Mouse (Mus musculus) kidney, adult 18-20 months (tissue): Measurements from ENCODE around the gene Wdr81.

Experiments
- DNase-seq: peaks from one replicate; pipeline ENCODE4 v3.0.0; 2021

The Wdr81 gene

DNA sequence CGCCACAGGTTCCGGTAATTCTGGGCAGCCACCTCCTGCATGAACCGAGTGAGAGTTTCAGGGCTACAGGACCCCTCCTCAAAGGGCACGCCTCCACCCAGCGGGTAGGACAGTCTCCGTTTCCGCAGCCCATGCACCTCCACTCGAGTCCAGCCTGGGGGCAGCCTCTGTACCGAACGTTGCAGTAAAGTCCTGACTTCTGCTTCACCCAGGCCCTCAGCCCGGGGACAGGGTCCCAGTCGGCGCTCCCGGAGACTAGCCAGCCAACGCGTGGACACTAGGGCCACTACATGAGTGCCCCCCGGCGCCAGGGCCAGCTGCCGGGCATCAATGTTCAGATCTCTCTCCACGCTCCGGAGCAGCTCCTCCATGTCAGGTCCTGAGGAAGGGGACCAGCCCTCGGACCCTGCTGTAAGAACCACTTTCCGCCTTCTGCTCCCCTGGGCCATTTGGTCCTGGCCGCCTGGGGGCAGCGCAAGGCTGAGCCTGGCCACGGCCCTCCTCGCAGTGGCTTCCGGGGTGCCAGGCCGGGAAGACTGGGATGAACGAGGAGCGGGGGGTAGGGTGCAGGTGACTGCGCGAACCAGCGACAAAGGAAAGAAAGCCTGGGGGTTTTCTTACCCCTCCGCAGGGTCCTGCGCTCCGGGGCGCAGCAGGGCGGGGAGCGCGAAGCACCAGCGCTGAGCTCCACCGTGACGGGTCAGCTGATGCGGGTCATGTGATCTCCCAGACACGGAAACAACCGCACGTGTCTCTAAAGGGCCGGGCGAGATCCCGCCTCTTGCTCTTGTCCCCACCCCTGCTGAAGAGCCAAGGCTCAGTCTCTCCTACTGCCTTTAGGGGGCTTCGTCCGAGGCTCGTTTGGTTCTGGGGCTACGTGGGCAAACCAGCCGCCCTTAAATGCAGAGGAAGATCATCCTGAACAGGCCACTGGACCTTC is at the start of gene Wdr81:
Wdr81 (minus strand) TSS at position 727 of the 940 bp plus-strand sequence.
- DNase-seq, result peak; percentile 91

DNA sequence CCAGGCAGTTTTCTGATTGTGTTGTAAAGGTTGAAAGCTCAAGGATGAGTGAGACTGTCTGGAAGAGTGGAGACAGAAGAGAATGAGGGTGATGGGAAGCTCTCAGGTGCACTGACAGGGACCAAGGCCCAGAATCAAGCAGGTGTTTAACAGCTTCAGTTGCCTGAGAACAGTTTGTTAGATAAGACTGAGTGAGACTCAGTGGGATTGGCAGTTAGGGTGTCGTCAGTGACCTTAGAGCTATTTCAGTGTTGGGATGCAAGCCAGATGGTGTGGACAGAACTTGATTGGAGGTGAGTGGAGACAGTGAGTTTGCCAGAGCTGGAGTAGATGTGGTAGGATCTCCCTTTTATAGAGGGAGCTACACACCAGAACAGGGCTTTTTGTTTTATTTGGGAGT is 43.6 kb upstream of the Wdr81 start:
- no peak for DNase-seq

DNA sequence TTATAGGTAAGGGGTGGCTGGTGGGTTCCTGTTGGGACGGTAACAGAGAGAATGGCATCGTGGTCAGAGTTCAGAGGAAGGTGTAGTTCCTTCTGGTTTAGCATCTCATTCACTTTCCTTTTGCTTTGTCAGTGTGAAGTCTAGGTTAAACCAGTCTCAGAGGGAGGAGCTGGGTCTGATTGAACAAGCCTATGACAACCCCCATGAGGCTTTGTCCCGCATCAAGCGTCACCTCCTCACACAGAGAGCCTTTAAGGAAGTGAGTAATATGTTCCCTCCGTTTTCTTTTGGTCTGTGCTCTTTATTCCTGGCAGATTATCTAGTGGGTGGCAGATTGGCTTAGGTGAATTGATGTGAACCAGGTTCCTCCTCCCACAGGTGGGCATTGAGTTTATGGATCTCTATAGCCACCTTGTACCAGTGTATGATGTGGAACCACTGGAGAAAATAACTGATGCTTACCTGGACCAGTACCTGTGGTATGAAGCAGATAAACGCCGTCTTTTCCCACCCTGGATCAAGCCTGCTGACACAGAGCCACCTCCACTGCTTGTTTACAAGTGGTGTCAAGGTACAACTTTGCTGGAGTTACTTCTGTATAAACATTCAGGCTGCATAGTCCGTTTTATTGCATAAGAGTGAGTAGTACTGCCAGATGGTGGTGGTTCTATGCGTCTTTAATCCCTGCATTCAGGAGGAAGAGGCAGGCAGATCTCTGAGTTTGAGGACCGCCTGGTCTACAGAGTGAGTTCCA is 40.0 kb upstream of the Wdr81 start:
- no peak for DNase-seq

DNA sequence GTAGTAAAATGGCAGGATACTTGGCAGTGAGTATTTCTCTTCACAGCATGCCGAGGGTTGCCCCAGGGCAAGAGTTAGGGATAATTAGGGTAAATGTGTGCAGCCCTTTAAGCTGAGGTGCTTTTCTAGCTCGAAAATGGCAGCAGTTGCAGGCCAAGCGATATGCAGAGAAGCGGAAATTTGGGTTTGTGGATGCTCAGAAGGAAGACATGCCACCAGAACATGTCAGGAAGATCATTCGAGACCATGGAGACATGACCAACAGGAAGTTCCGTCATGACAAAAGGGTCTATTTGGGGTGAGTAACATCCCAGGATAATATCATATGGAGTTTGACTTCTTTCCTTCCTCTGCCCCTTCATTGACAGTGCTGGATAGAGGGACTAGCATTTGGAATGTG is 33.0 kb upstream of the Wdr81 start:
- no peak for DNase-seq

DNA sequence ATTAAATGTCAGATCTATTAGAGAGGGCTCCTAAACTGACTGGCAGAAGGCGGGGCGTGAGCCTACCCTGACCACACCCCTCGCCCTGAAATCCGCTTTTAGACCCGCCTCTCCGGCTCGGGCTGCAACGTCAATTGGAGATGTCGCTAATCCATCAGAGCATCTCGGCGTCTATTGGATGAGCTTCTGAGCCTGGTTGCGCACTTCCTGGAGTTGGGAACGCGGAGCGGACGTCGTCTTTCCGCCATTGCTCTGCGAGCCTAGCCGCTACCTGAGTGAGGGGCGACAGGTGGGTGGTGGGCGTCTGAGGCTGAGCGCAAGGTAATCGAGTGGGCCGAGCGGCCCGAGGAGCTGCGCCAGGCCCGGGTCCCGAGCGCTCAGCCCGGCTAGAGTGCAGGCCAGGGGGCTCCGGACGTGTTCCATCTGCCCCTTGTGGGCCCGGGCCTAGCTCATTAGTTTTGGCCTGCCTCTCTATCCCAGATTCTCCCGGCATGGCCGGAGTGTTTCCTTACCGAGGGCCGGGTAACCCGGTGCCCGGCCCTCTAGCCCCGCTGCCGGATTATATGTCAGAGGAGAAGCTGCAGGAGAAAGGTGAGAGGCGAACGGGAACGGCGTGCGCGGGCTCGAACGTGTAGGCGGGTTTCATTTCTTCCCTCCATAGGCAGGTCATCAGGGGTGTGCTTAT is 32.2 kb upstream of the Wdr81 start, which contains the start of gene Prpf8:
Prpf8 (plus strand) TSS at position 216 of the 685 bp plus-strand sequence.
- peak; percentile 98 for DNase-seq

DNA sequence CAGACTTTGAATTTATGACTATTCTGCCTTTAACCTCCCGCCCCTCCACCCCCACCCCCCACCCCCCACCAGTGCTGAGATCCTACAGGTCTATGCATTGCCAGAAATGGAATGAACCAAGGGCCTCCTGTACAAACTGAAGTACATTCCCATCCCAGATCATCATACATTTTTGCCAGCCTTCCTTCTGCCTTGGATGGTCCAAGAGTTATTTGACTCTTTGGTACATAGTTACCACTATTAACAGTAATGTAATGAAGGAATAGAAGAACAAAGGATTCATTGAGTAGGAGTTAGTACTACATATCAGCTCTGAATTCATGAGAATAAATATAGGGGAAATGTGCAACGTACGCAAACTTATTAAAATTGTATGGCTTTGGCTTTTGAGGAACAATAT is 31.7 kb upstream of the Wdr81 start:
- DNase-seq, result no peak

DNA sequence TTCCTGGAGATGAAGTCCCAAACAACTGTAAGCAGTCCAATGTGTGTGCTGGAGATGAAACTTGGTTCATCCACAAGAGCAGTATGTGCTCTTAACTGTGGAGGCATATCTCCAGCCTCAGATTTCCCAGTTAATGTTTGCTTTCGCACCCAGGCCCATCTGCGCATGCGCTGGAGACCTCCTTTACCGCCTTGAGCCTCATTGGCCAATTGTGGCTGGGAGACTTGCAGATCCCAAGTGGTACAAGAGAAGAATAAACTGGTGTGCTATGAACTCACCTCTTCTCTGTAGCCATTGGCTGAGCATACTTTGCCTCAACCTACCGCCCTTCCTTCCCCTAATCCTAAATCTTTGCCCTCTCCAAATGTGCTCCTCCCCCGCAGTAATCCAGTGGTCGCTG is 18.9 kb upstream of the Wdr81 start:
- no peak for DNase-seq

DNA sequence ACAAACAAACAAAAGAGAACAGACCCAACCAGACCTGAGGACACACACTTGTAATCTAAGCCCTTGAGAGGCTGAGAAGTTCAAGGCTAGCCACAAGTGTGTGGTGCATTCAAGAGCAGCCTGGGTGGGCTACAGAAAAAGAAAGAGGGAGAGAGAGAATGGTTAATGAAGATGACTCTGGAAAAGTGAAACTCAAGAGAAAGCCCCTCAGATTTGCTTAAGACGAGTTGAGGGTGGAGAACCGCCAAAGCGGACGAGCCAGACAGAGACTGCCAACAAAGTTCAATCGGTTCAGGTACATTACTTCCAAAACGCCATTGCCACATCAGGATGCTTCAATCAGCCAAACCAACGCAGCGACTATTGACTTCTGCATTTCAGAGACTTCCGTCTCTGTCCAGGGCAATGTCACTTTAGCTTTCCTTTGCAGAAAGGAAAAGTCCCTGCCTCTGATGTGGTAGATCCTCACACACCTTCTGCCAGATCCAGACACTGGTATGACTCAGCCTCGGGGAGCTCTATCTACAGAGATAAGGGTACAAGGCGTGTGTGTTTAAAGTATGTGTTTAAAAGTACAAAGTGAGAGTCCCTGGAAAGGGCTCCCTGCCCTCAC is 18.1 kb upstream of the Wdr81 start:
- no peak for DNase-seq

DNA sequence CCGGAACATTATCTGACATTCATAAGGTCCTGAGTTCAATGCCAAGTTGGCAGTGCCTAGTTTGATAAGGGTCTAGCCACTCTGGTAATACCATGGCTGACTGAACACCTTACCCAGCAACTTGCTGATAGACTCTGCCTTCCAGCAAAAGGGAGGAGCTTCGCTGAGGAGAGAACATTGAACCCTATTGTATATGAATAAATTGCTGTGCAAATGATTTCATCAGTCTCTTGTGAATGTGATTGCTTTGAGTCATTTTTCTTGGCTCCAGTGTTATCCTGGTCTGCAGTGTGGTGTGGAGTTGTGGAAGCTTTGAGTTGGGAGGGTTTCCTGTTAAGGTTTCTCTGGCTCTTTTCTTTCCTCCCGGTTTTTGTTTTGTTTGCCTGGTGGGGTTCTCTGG is 16.2 kb upstream of the Wdr81 start:
- no peak for DNase-seq

DNA sequence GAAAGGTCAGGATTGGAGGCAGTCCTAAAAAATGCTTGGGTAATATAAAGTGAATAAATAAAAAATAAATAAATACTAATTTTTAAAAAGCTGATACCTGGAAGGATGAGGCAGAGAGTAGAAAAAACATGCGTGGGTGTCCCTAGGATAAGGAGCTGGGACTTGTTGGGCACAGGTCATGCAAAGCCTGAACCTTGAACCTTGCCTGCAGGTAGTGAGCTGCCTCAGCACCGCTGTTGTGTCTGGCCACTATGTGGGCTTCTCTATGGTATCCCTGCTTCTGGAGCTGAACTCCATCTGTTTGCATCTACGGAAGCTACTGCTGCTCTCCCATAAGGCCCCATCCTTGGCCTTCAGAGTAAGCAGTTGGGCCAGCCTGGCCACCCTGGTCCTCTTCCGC is 14.7 kb upstream of the Wdr81 start:
- DNase-seq, result peak; percentile 6

DNA sequence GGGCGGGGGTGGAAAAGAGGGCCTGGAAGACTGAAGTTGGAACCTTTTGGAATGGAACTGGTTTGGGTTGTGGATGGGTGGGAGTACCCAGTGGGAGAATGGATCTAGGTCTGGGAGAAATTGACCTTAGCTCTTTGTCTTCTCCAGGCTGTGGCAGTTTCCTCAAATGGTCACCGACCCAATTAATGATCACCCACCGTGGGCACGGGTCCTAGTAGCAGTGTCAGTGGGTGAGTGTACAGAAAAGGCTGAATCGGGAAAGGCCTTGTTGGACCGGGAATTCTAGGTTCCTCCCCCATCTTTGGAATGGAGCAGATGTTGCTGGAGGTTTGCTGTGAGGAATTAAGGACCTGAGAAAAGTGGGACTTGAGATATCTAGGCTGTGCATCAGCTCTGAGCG is 13.9 kb upstream of the Wdr81 start:
- no peak for DNase-seq

DNA sequence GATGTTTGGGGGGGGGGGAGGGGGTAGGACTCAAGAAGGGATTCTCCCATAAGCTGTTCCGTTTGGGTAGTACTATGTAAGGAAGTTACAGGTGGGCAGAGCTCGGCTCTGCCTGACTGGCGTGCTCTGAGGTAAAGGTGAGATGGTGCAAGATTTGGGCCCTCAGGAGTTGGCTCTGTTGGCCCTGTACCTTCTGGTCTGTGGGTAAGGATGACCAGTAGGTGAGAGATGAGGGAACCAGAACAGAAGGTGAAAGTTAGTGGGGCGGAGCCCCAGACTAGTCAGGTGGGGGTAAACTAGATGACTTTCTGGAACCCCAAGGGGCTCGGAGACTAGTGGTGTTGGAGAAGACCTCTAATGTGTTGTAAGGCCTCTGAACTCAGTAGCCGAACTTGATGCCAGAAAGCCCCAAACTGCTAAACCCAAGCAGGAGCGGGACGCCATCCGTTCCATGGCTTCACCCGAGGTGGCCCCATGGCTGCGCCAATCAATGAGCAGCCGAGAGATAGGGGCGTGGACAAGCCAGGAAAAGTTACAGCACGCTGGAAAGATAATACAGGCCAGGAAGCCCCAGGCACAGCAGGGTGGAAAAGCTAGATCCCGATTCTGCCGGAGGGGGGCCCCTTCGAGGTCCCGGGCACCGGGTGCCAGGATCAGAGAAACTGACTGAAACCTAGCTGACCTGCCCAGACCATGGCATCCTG is 13.1 kb upstream of the Wdr81 start:
- peak; percentile 61 for DNase-seq

DNA sequence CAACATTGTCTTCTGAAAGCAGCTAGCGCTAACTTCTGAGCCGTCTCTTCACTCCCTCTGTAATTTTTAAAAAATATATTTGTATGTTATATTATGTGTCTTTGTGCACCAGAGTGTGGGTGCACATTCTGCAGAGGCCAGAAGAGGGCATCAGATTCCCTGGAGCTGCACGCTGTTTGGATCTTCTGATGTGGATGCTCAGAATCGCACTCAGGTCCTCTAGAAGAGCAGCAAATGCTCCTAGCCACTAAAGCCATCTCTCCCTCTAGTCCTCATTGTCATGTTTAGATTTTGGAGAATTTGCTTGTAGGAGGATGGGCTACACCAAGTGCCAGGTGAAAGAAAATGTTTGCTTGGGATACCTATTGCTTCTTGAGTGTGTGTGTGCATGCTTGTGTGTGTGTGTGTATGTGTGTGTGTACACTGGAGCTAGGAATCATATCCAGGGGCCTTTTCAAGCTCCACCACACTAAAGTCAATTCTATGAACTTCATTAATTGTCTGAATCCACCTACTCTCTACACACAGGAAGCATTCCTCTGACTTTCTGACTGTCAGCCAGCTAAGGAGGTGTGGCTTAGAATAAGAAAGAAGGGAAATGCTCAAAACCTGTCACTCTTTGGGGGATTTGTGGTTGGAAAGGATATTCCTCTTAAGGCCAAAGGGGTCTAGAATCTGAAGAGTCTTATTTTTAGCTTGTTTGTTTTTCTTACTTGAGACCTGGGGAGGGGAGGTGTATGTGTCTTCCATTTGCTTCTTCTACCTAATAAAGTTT is 12.4 kb upstream of the Wdr81 start:
- DNase-seq, result no peak

DNA sequence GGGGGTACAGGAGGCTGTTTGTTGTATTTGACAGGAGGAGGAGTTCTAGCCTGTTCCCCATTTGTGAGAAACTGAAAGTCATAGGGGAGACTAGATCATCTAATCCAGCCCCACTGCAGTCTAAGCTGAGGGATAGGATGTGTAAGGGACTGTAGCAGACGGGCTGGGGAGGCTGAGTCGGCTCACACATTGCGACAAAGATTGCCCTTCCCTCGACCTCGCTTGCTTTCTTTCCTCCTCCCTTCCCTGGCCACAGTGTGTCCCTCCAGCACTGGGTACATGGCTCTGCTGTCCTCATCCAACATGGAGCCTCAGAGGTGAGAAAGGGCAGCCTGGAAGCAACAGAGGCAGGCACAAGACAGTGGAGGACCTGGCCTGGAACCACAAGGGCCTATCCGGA is 10.5 kb upstream of the Wdr81 start:
- no peak for DNase-seq

DNA sequence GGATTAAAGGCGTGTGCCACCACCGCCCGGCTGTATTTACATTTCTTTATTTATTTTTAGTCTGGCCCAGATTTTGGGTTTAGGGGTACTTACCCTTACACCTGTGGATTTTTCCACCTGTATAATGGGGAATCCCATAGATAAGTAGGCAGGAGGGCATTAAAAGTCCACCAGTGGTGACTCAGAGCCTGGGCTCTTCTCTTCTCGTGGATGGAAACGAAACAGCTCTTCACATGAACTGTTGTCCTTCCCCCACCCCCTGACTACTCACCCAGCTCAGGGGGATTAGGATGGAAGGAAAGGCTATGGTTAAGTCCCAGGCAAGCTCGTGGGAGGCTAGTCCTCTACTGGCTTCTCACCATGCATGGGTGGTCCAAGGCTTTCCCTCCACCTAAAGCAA is 9.9 kb upstream of the Wdr81 start:
- DNase-seq, result no peak

DNA sequence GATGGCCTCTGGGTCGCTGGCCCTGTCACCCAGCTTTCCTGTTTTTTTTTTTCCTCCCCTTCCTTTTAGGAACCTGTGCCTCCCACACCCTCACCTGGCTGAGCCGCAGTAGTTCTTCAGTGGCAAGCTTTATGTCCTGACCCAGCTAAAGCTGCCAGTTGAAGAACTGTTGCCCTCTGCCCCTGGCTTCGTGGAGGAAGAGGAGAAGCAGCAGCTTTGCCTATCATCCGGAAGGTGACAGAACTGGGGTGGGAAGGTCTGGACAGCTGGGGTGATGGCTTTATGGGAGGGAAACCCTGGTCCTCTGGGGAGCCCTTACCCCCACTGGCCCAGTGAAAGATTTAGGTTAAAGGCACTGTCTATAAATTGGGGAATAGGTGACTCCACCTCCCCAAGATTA is 9.1 kb upstream of the Wdr81 start:
- DNase-seq, result no peak

DNA sequence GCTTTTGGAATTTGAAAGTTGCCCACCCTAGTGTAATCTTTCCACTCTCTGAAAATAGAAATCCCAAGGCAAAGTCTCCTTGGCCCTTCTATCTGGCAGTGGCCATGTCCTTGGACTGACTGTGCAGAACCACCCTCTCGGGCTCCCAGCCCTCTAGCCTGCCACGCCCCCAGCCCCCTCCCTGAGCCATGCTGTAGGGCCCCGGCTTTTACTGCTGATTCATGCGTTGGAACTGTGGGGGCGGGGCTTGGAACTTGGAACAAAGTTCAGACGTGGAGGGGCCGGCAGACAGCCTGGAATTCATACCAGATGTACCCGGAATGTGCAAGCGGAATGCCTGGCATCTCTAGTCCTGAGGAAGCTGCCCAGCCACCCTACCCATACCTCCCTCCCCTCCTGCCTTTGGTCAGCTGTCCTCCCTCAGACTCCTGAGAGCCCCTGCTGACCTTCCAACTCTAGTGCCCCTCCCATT is 8.4 kb upstream of the Wdr81 start:
- peak; percentile 95 for DNase-seq

DNA sequence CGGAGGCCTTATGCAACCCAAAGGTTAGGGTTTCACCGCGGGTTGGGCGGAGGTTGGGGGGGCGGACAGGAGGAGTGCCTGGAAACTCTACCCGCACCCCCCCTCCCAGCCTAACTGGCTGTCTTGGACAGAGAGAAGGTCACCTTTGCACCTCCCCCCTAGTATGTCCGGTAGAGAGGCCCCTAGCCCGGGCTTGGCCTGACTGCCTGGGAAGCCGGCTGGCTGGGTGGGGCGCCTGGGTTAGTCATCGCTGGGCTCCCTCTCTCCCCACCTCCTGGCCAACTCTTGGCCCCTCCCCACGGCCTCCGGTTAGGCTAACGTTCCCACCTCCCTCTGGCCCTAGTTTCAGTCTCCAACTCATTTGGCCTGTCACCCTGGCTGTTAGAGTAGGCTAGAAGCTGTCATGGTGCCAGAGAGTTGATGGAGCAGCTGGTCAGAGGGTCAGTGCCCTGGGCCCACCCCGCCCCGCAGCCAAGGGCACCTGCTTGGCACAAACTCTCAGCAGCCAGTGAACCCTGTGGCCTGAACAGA is 7.8 kb upstream of the Wdr81 start:
- DNase-seq, result peak; percentile 88

DNA sequence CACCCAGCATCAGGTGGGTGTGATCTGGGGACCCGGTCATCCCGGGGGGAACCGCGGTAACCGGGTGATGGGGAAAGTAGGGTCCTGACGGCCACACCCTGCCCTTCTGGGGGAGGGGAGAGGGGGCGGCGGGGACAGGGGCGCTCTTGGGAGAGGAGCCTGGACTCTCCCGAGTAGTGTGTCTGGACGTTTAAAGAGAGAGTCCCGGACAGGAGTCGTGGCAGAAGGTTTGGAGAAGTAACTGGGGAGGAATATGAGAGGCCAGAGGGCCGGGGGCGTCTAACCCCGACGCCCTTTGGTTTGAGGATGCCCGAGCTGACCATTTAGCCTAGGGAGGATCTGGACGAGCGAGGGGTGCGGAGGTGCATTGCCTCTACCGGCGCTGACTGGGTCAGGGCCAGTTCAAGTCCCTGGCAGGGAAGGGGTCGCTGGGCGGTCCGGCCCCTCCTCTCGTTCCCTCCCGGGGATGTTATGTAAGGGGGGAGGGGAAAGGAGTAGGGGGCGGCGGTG is 7.3 kb upstream of the Wdr81 start:
- no peak for DNase-seq

DNA sequence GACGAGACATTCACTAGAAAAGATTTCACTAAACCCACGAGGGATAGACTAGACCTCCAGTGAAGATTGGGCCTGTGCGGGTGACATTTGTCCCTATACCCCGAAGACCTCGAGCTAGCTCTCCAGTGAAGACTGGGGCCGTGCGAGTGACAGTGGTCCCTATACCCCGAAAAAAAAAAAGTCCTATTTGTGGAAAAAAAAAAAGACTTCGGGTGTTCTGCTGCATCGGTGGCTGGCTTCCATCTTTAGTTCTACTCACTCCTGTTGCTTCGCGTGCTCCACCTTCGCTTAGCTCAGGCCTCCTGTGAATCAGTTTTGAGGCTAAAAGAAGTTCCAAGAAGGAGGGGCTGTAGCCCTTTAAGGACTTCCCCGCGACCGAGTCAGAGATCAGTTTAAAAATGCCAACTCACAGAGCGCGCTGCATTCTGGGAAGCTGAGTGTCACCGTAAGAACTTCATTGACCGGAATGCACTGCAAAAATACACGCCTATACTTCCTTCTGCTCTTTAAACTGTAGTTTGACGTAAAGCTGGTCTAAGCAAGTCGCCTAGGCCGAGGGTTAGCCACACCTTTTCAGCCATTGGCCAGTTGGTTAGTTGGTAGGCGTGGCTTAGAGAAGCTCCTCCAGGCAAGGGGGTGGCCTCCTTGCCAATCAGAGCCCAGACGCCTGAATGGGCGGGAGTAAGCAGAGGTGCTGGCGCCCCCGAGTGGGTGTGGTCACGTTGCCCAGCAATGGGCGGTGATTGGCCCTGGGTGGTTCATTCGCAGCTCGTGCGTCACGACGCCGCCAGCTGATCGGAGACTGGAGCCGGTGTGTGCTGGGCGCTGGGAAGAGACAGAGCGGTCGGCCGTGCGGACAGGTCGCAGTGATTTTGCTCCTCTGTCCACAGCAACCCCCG is 6.6 kb upstream of the Wdr81 start, which contains the start of gene Tlcd2:
Tlcd2 (plus strand) TSS at position 872 of the 899 bp plus-strand sequence.
- DNase-seq, result peak; percentile 99
